Mouse (Mus musculus) erythroid progenitor cell, adult 5-6 weeks (primary cell): ENCODE results near the gene Gm21294. TPM values are rescaled to one million over a fixed set of nuclear protein-coding genes. Genes with fewer than 3 reads are reported as not detected.
"Not testable (repeated sequence)": the region's sequence is repeated elsewhere in the genome, so short reads cannot be mapped to it uniquely, and the experiment has no call there.

Experiments used
- ATAC-seq: replicated peaks from 2 replicates; pipeline ENCODE4 v1.8.0; 2016; ENCODE audit warnings: moderate number of reproducible peaks, mild to moderate bottlenecking, moderate TSS enrichment, inconsistent platforms; ENCODE audit not compliant: poor library complexity, low FRiP score, severe bottlenecking
- total RNA-seq, 2 experiments: library from RNA; stranded (forward) in 1 of 2; stranded (reverse) in 1 of 2; fragments of 150-400 nt in 1 of 2; fragments of 186-747, 209-891 nt in 1 of 2; gene quantifications; 2 replicates each; pipeline versions ENCODE4 v1.2.3 to v1.2.4; 2015 to 2017; ENCODE audit warnings: low replicate concordance in 2 of 2

The Gm21294 gene
- total RNA-seq (2015; ENCODE audit: low replicate concordance): not detected in 2 replicates
- not detected in 2 replicates for total RNA-seq (2017; ENCODE audit: low replicate concordance)

- not testable (repeated sequence) for ATAC-seq
Measured at GRCm38 (mm10) chrY:89052506-89052905, at the start of gene Gm21294. Gm21294 (plus strand) TSS chrY:89052806.

GRCm38 (mm10) chrY:89126246-89126645, 73.6 kb downstream of the Gm21294 start:
- ATAC-seq: not testable (repeated sequence)
